Mouse (Mus musculus) adrenal gland, adult 2 months (tissue): ENCODE results near the gene Lefty1. TPM values are rescaled to one million over a fixed set of nuclear protein-coding genes. Genes with fewer than 3 reads are reported as not detected.

ENCODE experiments used
- DNase-seq: peaks from one replicate; pipeline ENCODE4 v3.0.0; 2021
- long read RNA-seq: library from polyadenylated mRNA; stranded (forward); transcript quantifications from one replicate; pipeline ENCODE4 v2.0.0, GENCODE M21; 2021
- polyA plus RNA-seq: library from polyadenylated mRNA; depleted of rRNA; stranded (reverse); fragments of >200 nt; gene quantifications from 2 replicates; pipeline ENCODE4 v1.2.3, GENCODE M21; 2012; rRNA removed
- total RNA-seq, 2 experiments: library from RNA; stranded (reverse); gene quantifications; 2 replicates each; pipeline ENCODE4 v1.2.3; 2021

Gene Lefty1
- 10 to 100 TPM in 1 of 2 experiments, 1 to 10 TPM in 1; 2.0 to 11.3 TPM for total RNA-seq
- polyA plus RNA-seq, result 34.2 and 35.6 TPM in 2 replicates
- long read RNA-seq, transcript Lefty1-202 (2 exons, 583 nt), result major isoform, 16 of 16 reads
- long read RNA-seq, partial matches to known transcripts, result 0 of 16 reads
- long read RNA-seq, other reads (novel, unspliced or antisense), result 0 of 16 reads

DNA sequence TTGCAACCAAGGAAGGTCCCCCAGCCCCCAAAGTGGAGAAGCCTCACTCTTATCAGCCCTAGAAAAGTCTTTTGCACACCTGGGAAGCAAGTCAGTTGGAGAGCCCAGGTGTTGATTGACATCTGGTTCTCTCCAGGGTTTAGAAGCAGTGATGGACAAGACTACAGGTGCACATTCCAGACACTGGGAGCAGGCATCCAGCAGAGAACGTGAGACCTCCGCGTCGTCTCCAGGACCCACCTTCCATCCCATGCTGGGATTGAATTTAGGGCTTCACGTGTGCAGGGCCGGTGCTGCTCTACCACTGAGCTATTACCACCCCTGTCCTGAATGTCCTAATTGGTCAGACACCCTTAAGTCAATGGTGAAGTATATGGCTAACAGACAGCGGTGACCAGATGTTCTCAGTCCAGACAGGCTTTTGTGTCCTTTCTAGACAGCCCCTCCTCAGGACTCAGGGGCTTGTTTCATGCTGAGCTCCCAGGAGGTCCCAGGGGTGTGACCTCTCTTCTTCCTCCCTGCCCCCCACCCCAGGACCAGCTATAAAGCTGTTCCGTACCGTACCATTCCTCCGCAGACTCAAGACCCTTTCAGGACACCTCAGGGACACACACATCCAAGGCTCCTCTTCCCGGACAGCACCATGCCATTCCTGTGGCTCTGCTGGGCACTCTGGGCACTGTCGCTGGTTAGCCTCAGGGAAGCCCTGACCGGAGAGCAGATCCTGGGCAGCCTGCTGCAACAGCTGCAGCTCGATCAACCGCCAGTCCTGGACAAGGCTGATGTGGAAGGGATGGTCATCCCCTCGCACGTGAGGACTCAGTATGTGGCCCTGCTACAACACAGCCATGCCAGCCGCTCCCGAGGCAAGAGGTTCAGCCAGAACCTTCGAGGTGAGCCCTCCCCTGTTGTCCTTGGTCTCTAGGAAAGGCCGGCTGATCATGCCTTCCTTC, at the start of gene Lefty1:
Gene Lefty1, plus strand, starts transcription at position 556 of the 953 bp plus-strand sequence.
- DNase-seq, result no peak

GRCm38 (mm10) chr1:180888556-180889042, 46.2 kb upstream of the Lefty1 start:
- DNase-seq, result peak; percentile 87

- no peak for DNase-seq
Measured at GRCm38 (mm10) chr1:180889172-180889571, 45.6 kb upstream of the Lefty1 start.

GRCm38 (mm10) chr1:180889841-180890240, 45.0 kb upstream of the Lefty1 start:
- DNase-seq, result peak; percentile 58

GRCm38 (mm10) chr1:180892808-180893207, 42.0 kb upstream of the Lefty1 start, which contains the start of gene Lefty2:
Gene Lefty2 (plus strand): TSS chr1:180893108.
- no peak for DNase-seq

DNA sequence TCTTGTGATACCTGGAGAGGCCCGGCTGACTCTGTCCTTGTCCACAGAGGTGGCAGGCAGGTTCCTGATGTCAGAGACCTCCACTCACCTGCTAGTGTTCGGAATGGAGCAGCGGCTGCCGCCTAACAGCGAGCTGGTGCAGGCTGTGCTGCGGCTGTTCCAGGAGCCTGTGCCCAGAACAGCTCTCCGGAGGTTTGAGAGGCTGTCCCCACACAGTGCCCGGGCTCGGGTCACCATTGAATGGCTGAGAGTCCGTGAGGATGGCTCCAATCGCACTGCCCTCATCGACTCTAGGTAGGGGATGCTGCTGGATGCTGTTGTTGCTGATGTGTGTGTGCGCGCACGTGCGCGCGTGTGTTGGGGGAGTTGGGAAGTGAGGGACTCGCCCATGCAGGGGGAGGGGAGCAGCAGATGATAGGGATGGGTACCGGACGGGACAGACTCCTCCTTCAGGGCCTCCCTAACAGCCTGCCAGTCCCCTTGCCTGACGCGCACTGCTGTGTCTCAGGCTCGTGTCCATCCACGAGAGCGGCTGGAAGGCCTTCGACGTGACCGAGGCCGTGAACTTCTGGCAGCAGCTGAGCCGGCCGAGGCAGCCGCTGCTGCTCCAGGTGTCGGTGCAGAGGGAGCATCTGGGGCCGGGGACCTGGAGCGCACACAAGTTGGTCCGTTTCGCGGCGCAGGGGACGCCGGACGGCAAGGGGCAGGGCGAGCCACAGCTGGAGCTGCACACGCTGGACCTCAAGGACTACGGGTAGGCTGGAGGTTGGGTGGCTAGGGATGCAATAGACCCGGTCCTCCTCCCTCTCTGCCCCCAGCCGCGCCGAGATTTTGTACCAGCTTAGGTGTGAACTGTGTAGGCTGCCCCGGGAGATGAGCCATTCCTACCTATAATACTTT, 40.5 kb upstream of the Lefty1 start:
- peak; percentile 56 for DNase-seq

- no peak for DNase-seq
Measured at GRCm38 (mm10) chr1:180901107-180901506, 33.7 kb upstream of the Lefty1 start.

DNA sequence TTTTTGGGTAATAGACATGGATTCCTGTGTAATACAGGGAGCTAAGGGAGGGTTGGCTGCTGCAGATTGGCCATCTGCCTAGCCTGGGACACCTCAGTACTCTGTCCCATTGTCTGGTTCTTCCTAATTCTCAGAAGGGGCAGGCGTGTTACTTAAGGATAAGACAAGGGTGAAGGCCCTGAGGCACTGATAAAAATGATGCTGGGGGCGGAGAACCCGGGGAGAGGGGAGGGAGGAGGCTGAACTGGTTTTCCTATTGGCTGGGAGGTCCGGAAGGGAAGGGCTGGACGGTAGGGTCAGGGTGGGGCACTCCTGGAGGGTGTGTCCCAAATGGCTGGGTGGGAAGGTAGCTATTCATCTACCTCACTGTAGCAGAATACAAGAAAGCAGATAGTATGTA, 31.9 kb upstream of the Lefty1 start:
- DNase-seq, result no peak

DNA sequence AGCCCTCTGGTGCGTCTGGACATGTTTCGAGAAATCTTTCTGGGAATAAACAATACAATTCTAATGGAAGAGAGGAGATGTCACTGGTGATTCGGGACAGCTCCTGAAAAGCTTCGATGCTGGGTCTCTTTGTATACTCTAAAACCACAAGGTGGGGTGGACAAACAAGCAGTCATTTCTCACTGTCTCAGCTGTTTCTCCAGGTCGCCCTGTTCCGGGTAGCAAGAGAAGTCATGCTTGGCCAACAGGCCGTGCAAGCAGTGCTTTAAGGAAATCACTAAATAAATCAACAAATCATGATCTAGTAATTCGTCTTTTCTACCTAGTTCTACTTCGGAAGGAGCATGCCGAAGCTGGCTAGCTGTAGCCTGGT, 31.2 kb upstream of the Lefty1 start:
- no peak for DNase-seq

DNA sequence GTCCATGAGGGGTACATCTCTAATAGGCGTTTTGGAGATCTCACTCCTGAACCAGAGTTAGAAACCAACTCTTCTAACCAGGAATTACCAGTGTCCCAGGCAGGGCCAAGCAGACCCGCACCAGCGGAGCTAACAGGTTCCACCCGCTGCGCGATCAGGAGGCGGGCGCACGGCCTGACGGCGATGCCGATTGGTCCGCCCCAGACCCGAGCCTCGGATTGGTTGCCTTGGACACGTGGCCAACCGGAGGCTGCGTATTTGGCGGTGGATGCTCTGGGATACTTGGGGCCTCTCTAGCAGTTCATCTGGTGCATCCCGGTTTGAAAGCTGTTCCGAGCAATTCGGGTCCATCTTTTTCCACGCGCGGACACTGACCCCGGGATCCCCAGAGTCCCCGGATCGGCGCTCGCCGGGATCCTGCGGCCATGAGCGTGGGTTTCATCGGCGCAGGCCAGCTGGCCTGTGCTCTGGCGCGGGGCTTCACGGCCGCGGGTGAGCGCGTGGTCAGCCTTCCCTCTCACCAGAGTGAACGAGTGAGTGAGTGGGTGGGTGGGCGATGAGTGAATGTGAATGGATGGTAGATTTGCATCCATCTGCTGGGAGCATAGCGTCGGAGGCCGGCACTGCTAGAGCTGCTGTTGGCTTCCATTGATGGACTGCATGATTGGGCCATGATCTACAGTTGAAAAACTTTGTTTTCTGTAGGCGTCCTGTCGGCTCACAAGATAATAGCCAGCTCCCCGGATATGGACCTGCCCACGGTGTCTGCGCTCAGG, 30.6 kb upstream of the Lefty1 start, which contains the start of gene Pycr2:
Gene Pycr2, plus strand, starts transcription at position 255 of the 776 bp plus-strand sequence.
- DNase-seq, result peak; percentile 96

DNA sequence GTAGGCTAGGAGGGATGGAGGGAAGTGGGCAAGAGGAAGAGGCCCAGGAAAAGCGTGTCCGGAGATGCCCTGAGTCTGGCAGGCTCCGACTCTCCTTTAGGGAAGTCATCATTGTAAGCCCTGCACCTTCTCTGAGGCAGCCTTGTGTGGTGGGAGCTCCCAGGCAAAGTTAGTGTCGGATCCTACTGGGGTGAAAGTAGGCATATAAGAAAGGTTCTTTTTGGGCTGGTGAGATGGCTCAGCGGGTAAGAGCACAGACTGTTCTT, 30.1 kb upstream of the Lefty1 start:
- DNase-seq, result no peak

DNA sequence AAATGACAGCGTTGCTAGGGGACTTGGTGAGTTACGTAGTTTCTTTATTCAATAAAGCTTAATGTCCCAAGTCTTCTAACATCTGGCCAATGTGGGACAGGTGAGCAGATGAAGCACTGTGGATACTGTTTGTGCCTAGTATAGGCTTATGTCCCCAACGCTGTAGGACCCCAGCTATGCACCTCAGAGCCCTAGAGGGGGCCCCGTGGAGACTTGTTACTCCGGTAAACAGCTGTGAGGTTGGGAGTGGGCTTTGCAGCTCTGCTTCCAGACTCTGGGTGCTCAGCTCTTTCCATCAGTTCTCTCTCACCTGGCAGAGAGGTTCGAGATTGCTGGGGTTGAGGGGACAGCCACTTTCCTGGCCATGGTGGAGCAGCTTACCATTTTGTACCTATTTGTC, 29.5 kb upstream of the Lefty1 start:
- no peak for DNase-seq

DNA sequence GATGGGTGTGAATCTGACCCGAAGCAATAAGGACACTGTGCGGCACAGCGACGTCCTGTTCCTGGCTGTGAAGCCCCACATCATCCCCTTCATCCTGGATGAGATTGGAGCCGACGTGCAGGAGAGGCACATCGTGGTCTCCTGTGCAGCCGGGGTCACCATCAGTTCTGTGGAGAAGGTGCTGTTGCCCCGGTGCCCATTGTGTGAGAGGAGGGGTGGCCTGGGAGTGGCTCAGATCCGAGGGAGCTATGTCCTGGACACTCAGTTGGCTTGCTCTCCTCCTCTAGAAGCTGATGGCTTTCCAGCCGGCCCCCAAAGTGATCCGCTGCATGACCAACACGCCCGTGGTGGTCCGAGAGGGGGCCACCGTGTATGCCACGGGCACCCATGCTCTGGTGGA, 28.9 kb upstream of the Lefty1 start:
- DNase-seq, result no peak

DNA sequence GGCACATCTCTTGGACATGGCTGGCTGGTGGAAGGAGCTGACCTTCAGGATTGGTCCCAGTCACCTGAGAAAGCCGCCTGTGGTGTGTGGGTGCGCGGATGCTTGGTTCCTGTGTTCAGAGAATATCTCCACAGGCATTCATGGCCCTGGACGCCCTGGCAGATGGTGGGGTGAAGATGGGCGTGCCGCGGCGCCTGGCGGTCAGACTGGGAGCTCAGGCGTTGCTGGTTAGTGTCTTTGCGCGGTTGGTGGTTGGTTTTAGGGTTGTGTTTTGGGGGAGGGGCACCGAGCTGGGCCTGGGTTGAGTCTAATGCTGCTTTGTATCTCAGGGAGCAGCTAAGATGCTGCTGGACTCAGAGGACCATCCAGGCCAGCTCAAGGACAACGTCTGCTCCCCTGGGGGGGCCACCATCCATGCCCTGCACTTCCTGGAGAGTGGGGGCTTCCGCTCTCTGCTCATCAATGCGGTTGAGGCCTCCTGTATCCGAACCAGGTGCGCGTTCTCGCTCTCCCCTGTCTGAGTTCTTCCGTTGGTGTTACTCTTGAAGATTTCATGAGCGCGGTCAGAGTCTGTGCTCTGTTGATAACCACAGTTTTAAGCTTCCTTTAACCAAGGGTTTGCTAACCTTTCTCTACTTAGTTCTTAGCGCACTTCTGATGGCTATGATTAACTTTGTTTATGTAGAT, 28.2 kb upstream of the Lefty1 start:
- no peak for DNase-seq

DNA sequence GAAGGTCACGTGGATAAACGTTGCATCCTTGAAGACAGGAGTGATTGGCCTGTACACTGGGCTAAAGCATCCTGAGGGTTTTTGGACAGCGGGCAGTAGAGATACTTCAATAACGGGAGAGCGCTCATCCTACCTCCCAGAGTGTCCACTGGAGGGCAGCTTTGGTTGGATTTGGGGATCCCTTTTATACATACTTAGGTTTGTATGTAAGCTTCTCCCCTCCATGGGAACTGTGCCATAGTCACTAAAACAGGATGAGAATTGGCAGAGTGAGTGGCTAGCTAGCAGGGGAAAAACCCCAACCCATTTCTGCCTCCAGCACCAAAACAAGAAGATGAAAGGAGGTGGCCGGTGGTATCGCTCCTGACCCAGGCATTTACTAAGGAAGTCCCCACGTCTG, 23.7 kb upstream of the Lefty1 start:
- no peak for DNase-seq

- no peak for DNase-seq
Measured at GRCm38 (mm10) chr1:180911653-180912287, 23.1 kb upstream of the Lefty1 start.

DNA sequence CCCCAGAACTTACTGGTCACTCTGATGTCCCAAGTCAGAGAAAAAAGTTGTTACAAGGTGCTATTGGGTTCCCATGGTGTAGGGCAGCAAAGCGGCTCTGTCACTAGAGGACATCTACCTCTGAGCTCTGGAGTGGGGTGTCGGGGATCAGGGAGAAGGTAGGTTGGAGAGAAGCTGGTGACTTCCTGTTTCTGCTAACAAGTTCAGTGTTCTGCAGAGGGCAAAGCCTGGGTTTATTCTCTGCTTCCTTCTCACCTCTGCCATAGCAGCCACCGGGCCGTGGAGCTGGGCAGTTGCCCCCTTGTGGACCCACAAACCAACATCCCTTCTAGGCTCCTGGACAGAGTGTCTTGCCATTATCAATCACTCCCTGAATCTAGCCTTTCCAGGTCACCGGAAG, 22.0 kb upstream of the Lefty1 start:
- no peak for DNase-seq

- no peak for DNase-seq
Measured at GRCm38 (mm10) chr1:180913797-180914196, 21.0 kb upstream of the Lefty1 start.

- no peak for DNase-seq
Measured at GRCm38 (mm10) chr1:180916425-180916824, 18.4 kb upstream of the Lefty1 start.

- DNase-seq, result no peak
Measured at GRCm38 (mm10) chr1:180917053-180917452, 17.8 kb upstream of the Lefty1 start.
